Mouse (Mus musculus) forebrain, embryonic 11.5 days (tissue): Measurements from ENCODE around the gene Enox1. TPM values are rescaled to one million over a fixed set of nuclear protein-coding genes. Genes with fewer than 3 reads are reported as not detected.
"Not testable (repeated sequence)": the region's sequence is repeated elsewhere in the genome, so short reads cannot be mapped to it uniquely, and the experiment has no call there.

Source experiments
- ATAC-seq: fragments of 200-750 bp; cut with Nextera tagmentation; replicated peaks from 2 replicates; pipeline ENCODE4 v1.8.0; 2017; ENCODE audit warnings: moderate TSS enrichment; ENCODE audit not compliant: low FRiP score
- DNase-seq: peaks from one replicate; pipeline ENCODE4 v3.0.0-alpha.2; 2017; ENCODE audit warnings: low spot score
- H3K27ac ChIP-seq: fragments of 300-500 bp; sonication (generic); 2 replicates; pipeline ENCODE4 v1.5.1; 2014; ENCODE audit warnings: low read depth, low read length
- H3K27me3 ChIP-seq: fragments of 300-500 bp; sonication (generic); 2 replicates; pipeline ENCODE4 v1.6.1; 2014; ENCODE audit warnings: mild to moderate bottlenecking, low read length, mixed read lengths; ENCODE audit not compliant: control insufficient read depth, insufficient read depth
- H3K36me3 ChIP-seq: fragments of 300-500 bp; sonication (generic); 2 replicates; pipeline ENCODE4 v1.6.1; 2014; ENCODE audit warnings: mild to moderate bottlenecking, low read length, moderate library complexity, mixed read lengths; ENCODE audit not compliant: control insufficient read depth, insufficient read depth
- H3K4me1 ChIP-seq: fragments of 300-500 bp; sonication (generic); replicated peaks from 2 replicates; pipeline ENCODE4 v1.6.1; 2014; ENCODE audit warnings: low read length, mixed read lengths; ENCODE audit not compliant: control insufficient read depth, insufficient read depth
- H3K4me2 ChIP-seq: fragments of 300-500 bp; sonication (generic); 2 replicates; pipeline ENCODE4 v1.6.1; 2014; ENCODE audit warnings: low read depth, mild to moderate bottlenecking, low read length, moderate library complexity, mixed read lengths; ENCODE audit not compliant: severe bottlenecking
- H3K4me3 ChIP-seq: fragments of 300-500 bp; sonication (generic); 2 replicates; pipeline ENCODE4 v1.5.1; 2014; ENCODE audit warnings: low read depth, low read length
- H3K9ac ChIP-seq: fragments of 300-500 bp; sonication (generic); 2 replicates; pipeline ENCODE4 v1.6.1; 2014; ENCODE audit warnings: low read length
- H3K9me3 ChIP-seq: fragments of 300-500 bp; sonication (generic); 2 replicates; pipeline ENCODE4 v1.6.1; 2016; ENCODE audit warnings: low read length, mixed read lengths; ENCODE audit not compliant: control insufficient read depth
- WGBS: fragments of 180-500 bp; shearing (Covaris S2); extraction: QIAGEN DNeasy Blood & Tissue Kit; methylation state at CpG from one replicate; pipeline ENCODE4 v1.1.7; 2014; 5-methylcytosine and 5-hydroxymethylcytosine counted together
- polyA plus RNA-seq: library from polyadenylated mRNA; unstranded; fragments of >200 nt; fragmentation: Nextera tagmentation; extraction: Ambion mirVana; gene quantifications from 2 replicates; pipeline ENCODE4 v1.2.1, GENCODE M21; 2014

Gene Enox1
- polyA plus RNA-seq, 1 experiment from 2014 or later = 22.6 TPM

GRCm38 (mm10) chr14:77533638-77534037, 377.1 kb downstream of the Enox1 start:
- Histone ChIP-seq H3K4me3 (no peak overlapping the region), H3K27ac (no peak overlapping the region), H3K4me1 (no peaks in the 10 kb centered on the region), H3K9ac (no peak overlapping the region), H3K4me2 (no peak overlapping the region), H3K27me3 (no peaks in the 10 kb centered on the region), H3K9me3 (no peaks in the 10 kb centered on the region), H3K36me3 (no peaks in the 10 kb centered on the region)
- no peak for DNase-seq
- 71% methylated on average over 5 of the region's 5 CpGs for WGBS
- ATAC-seq = no peak

GRCm38 (mm10) chr14:77534120-77534519, 377.6 kb downstream of the Enox1 start:
- Histone ChIP-seq H3K4me2 (no peak overlapping the region), H3K27ac (no peak overlapping the region), H3K4me3 (no peak overlapping the region), H3K9ac (no peak overlapping the region), H3K4me1 (no peaks in the 10 kb centered on the region), H3K27me3 (no peaks in the 10 kb centered on the region; the same call in 1 of the 2 replicates), H3K36me3 (no peaks in the 10 kb centered on the region), H3K9me3 (no peaks in the 10 kb centered on the region)
- WGBS = 88% methylated on average over 7 of the region's 7 CpGs
- ATAC-seq (no peak), DNase-seq (no peak)

DNA sequence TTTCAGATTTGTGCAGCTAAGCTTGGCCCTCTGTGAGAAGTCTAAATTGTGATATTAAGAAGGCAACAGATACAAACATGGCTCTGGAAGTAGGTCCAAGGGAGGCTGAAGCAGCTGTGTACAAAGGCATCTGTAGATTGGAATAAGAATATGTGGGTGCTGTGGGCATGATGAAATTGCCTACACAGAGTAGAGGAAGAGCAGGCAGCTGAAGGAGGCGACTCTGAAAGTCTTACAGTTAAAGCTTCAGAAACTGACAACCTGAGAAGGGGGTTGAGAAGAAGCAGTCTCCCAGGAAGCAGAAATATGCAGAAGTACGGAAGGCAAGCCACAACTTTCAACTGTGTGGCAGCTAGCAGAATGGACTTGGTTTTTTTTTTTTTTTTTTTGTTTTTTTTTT, 380.0 kb downstream of the Enox1 start:
- no peak overlapping the region for H3K9ac ChIP-seq
- 89% methylated on average over 2 of the region's 2 CpGs for WGBS
- no peak for DNase-seq
- H3K9me3 ChIP-seq = no peaks in the 10 kb centered on the region
- no peaks in the 10 kb centered on the region for H3K4me1 ChIP-seq
- no peaks in the 10 kb centered on the region; the same call in 1 of the 2 replicates for H3K27me3 ChIP-seq
- H3K4me3 ChIP-seq = no peak overlapping the region
- no peak overlapping the region for H3K4me2 ChIP-seq
- ATAC-seq = no peak
- H3K36me3 ChIP-seq = no peaks in the 10 kb centered on the region
- H3K27ac ChIP-seq = no peak overlapping the region

DNA sequence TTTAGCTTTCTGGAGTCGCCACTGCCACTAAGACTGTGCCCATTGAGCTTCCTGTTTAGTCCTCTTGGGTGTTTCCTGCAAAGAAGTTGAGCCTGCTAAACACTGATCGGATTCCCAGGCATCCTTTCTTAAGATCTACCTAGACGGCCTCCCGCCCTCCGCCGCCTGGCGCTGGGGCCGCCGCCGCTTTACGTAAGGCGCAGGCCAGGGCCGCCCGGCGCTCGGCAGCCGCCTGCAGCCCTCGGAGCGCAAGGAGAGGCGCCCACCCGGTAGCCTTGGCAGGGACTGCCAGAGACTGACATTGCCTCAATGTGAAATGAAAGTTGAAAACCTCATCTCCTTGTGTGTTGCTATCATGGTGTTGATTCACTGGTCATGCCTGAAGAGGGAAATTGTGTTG, 383.0 kb downstream of the Enox1 start:
- not testable (repeated sequence) for H3K27me3 ChIP-seq, H3K4me3 ChIP-seq, H3K9me3 ChIP-seq, H3K27ac ChIP-seq, H3K4me1 ChIP-seq, ATAC-seq, DNase-seq, H3K4me2 ChIP-seq, H3K9ac ChIP-seq, H3K36me3 ChIP-seq
- 36% methylated on average over 21 of the region's 21 CpGs for WGBS

- Histone ChIP-seq H3K27me3 (no peaks in the 10 kb centered on the region; the same call in 1 of the 2 replicates), H3K9ac (no peak overlapping the region), H3K27ac (no peak overlapping the region), H3K4me1 (peaks cover 2% of the 10 kb centered on the region; the same call in 1 of the 2 replicates), H3K4me3 (no peak overlapping the region), H3K4me2 (no peak overlapping the region), H3K36me3 (no peaks in the 10 kb centered on the region), H3K9me3 (no peaks in the 10 kb centered on the region)
- DNase-seq = no peak
- no peak for ATAC-seq
- WGBS = 83% methylated on average over 7 of the region's 7 CpGs
Measured at GRCm38 (mm10) chr14:77541925-77542324, 385.4 kb downstream of the Enox1 start.

DNA sequence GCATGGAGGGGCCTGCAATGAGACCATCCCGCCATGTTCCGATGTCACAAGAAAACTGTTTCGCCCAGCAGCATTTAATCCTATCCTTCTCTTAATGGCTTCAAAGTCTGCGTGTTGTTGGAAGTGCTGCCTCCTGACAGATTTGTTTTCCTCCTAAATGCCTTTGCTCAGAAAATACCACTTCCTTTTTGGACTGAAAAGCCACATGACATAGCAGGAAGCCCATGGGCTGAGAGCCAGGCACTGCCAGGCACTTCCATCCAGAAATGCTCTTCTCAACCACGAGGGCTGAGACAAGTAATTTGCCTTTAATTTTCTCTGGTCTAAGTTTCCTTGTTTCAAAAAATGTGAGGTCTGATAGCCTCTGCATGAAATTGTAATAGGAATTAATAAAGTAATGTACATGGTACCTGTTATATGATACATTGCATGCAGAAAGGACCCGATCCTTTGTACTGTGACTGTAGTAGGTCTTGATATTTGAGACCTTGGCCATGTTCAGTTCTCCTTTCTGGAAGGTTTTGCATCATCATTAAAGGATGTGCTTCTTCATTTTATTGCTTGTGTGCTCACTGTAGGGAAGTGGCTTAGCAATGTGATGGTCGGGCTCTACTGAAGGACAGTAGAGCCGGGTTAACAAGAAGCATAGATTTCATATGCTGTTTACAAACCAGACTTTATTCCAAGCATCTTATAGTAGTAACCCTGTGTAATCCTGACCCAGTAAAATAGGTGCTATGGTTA, 390.1 kb downstream of the Enox1 start:
- no peak for ATAC-seq
- Histone ChIP-seq H3K9me3 (no peaks in the 10 kb centered on the region), H3K4me1 (peaks cover 2% of the 10 kb centered on the region; the same call in 1 of the 2 replicates), H3K4me2 (no peak overlapping the region), H3K27ac (no peak overlapping the region), H3K27me3 (no peaks in the 10 kb centered on the region), H3K9ac (no peak overlapping the region), H3K4me3 (no peak overlapping the region), H3K36me3 (no peaks in the 10 kb centered on the region)
- no peak for DNase-seq
- 92% methylated on average over 8 of the region's 8 CpGs for WGBS

DNA sequence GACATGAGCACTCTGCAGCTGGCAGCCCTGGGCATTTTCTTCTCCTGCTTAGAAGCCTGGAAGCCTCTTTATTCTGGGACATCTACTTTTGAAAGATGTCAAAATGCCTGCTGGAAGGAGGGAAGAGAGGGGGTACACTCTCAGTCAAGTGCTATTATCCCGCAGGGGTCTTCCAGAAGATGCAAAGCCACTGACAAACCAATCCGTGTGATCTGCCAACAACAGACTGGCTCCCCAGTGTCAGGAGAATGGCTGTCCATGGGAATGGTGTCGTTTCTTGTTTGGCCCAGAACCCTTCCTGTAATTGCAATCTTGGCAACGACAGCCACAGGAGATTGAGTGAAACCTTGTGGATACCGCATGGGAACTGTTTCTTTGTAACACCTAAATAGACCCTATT, 390.8 kb downstream of the Enox1 start:
- Histone ChIP-seq H3K36me3 (no peaks in the 10 kb centered on the region), H3K27ac (no peak overlapping the region), H3K9me3 (no peaks in the 10 kb centered on the region), H3K4me2 (no peak overlapping the region), H3K27me3 (no peaks in the 10 kb centered on the region), H3K4me1 (peaks cover 2% of the 10 kb centered on the region; the same call in 1 of the 2 replicates), H3K9ac (no peak overlapping the region), H3K4me3 (no peak overlapping the region)
- 88% methylated on average over 5 of the region's 5 CpGs for WGBS
- ATAC-seq (no peak), DNase-seq (no peak)

DNA sequence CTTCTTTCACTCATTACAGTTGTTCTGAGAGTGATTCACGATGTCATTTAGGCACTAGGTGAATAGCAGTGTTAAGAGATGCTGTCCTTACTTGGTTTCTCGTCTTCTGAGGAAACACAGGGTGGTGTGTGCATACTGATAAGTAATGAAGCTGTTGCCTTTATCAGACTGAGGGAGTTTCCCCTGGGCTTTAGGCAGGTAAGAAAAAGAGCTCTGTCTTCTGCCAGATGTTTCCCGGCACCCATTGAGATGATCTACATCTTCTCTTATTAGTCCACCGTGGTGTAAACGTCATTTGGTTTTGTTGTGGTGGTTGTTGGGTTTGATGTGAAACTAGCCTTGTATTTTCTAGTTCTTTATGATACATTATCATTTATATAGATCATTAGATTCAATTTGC, 392.4 kb downstream of the Enox1 start:
- no peak overlapping the region for H3K4me2 ChIP-seq
- H3K36me3 ChIP-seq = no peaks in the 10 kb centered on the region
- H3K9me3 ChIP-seq = no peaks in the 10 kb centered on the region
- no peak overlapping the region for H3K4me3 ChIP-seq
- WGBS = 93% methylated on average over 5 of the region's 5 CpGs
- DNase-seq = no peak
- H3K27me3 ChIP-seq = no peaks in the 10 kb centered on the region
- no peak overlapping the region for H3K9ac ChIP-seq
- H3K27ac ChIP-seq = no peak overlapping the region
- no peak for ATAC-seq
- H3K4me1 ChIP-seq = no peaks in the 10 kb centered on the region

DNA sequence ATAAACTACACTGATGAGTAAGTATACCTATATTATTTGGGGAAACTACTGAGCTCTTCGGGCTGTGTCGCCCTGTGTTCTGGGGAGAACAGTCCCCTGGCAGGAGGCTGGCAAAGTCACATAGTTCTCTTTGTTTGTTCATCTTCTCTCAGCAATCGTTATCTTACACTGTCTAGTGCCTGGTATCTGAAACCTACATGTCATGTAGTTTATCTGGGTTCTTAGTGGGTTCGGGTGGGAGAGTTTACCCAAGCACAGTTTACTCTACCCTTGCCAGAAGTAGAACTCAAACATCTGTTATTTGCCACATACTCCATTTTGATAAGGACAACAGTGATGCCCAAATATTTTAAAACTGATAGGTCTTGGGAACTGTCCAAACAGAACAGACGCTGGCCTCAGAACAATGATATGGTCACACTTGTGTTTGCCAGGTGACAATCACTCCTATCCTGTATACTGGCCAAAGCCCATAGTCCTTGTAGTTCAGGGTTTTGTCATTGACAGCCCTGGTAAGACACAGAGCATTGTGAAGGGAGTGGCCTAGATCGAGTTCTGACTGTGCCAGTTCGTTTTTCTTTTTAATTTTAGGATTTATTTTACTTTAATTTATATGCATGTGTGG, 401.0 kb downstream of the Enox1 start:
- H3K4me2 ChIP-seq = no peak overlapping the region
- no peak overlapping the region for H3K27ac ChIP-seq
- no peaks in the 10 kb centered on the region for H3K36me3 ChIP-seq
- no peaks in the 10 kb centered on the region for H3K27me3 ChIP-seq
- ATAC-seq (no peak), DNase-seq (no peak)
- no peak overlapping the region for H3K4me3 ChIP-seq
- no peaks in the 10 kb centered on the region for H3K4me1 ChIP-seq
- H3K9me3 ChIP-seq = no peaks in the 10 kb centered on the region
- 89% methylated on average over 7 of the region's 7 CpGs for WGBS
- no peak overlapping the region for H3K9ac ChIP-seq
